ENCODE assay signal across 9 mouse cellular contexts in genomic region chr10:25239156-25239555, GRCm38 (mm10).
A peak's percentile ranks its signal among the peaks of the same experiment; 100 is the strongest.
DNase-seq lines count a peak whose midpoint lies in the region; ATAC-seq and TF ChIP-seq lines count a peak whose summit lies in the region.
"Had no signal": no experiment of that assay in that cellular context is flagged by ENCODE, and none has a peak within 500 bp of the region (broad histone marks: within the 10 kb centered on the region; RNA-seq: fewer than 3 reads in every experiment).

No protein-coding gene starts in this region.

- H3K27me3 ChIP-seq in hindbrain, embryonic 13.5 days = no peaks in the 10 kb centered on the region
- H3K27me3 ChIP-seq: liver, embryonic 15.5 days had no signal

- H3K36me3 ChIP-seq in hindbrain, embryonic 13.5 days = no peaks in the 10 kb centered on the region

- no peak overlapping the region for H3K4me2 ChIP-seq in hindbrain, embryonic 13.5 days
- H3K4me2 ChIP-seq: liver, embryonic 15.5 days had no signal

- DNase-seq in layer of hippocampus, adult 2 months (ENCODE audit: low spot score in 2 of 2) = peak in 1 of 2 experiments; percentile 45
- DNase-seq in layer of hippocampus, adult 9-10 months (ENCODE audit: low spot score) = no peak
- DNase-seq in R1 (ENCODE audit: low read depth, low spot score) = peak; percentile 80
- DNase-seq in embryo, embryonic 10.5 days (ENCODE audit: low spot score) = peak; percentile 71
- peak; percentile 27 for DNase-seq in lung, postnatal 25 days (ENCODE audit: low spot score)
- DNase-seq in spleen, postnatal 4 days (ENCODE audit: low spot score in 2 of 2) = peak; percentile 22 to 68
- DNase-seq in urinary bladder, adult 2 months (ENCODE audit: low spot score) = no peak

- H3K27ac ChIP-seq in layer of hippocampus, adult 2 months = no peak overlapping the region
- no peak overlapping the region for H3K27ac ChIP-seq in hindbrain, embryonic 13.5 days
- H3K27ac ChIP-seq: liver, embryonic 15.5 days had no signal

- H3K9me3 ChIP-seq in hindbrain, embryonic 13.5 days = no peaks in the 10 kb centered on the region
- H3K9me3 ChIP-seq: liver, embryonic 15.5 days had no signal

- ATAC-seq in hindbrain, embryonic 13.5 days (ENCODE audit: low FRiP score) = 0 out of 2 replicates have a peak, but pooled peaks have one; percentile 54

- WGBS in hindbrain, embryonic 13.5 days = 27% methylated on average over 9 of the region's 9 CpGs

- no peaks in the 10 kb centered on the region for H3K4me1 ChIP-seq in hindbrain, embryonic 13.5 days (replicated peaks)

- no peak overlapping the region for H3K4me3 ChIP-seq in layer of hippocampus, adult 2 months
- no peak overlapping the region for H3K4me3 ChIP-seq in hindbrain, embryonic 13.5 days
- H3K4me3 ChIP-seq: liver, embryonic 15.5 days had no signal

- peak; percentile 82 for TF ChIP-seq CTCF in layer of hippocampus, adult 2 months (conservative IDR thresholded peaks at IDR 0.05)

- H3K9ac ChIP-seq in hindbrain, embryonic 13.5 days = no peak overlapping the region
- H3K9ac ChIP-seq: liver, embryonic 15.5 days had no signal

Comparison
In these comparisons a context has a peak if more than half of its experiments do, and no peak if none do; other contexts are left out.
1. DNase-seq: peak in R1 (single experiment), embryo, embryonic 10.5 days (single experiment), lung, postnatal 25 days (single experiment) and spleen, postnatal 4 days (2 of 2); none in layer of hippocampus, adult 9-10 months (single experiment) and urinary bladder, adult 2 months (single experiment).